Mouse (Mus musculus) forelimb bud, embryonic 11.5 days (tissue): ENCODE data around the gene Tmem253.
"Not testable (repeated sequence)": the region's sequence is repeated elsewhere in the genome, so short reads cannot be mapped to it uniquely, and the experiment has no call there.

Experiments used
- DNase-seq: peaks from one replicate; pipeline ENCODE4 v3.0.0-alpha.2; 2012; ENCODE audit warnings: low read depth, low spot score

Gene Tmem253

GRCm38 (mm10) chr14:52021568-52022212 is 6.2 kb downstream of the Tmem253 start:
- no peak for DNase-seq

- no peak for DNase-seq
Measured at GRCm38 (mm10) chr14:52022244-52022708, 6.8 kb downstream of the Tmem253 start.

- DNase-seq = peak; percentile 85
Measured at GRCm38 (mm10) chr14:52022709-52023459, 7.4 kb downstream of the Tmem253 start.

GRCm38 (mm10) chr14:52024133-52024532 is 8.7 kb downstream of the Tmem253 start:
- DNase-seq = no peak

- no peak for DNase-seq
Measured at GRCm38 (mm10) chr14:52026342-52026741, 10.9 kb downstream of the Tmem253 start.

- no peak for DNase-seq
Measured at GRCm38 (mm10) chr14:52035926-52036325, 20.5 kb downstream of the Tmem253 start.

- DNase-seq = no peak
Measured at GRCm38 (mm10) chr14:52039332-52039731, 23.9 kb downstream of the Tmem253 start.

GRCm38 (mm10) chr14:52042359-52042758 is 26.9 kb downstream of the Tmem253 start, which contains the start of gene Olfr221:
Olfr221 (minus strand) TSS chr14:52042459.
- DNase-seq = not testable (repeated sequence)

GRCm38 (mm10) chr14:52043446-52043845 is 28.0 kb downstream of the Tmem253 start:
- DNase-seq = no peak

- DNase-seq = peak; percentile 56
Measured at GRCm38 (mm10) chr14:52044901-52045678, 29.6 kb downstream of the Tmem253 start.

GRCm38 (mm10) chr14:52045966-52046565 is 30.6 kb downstream of the Tmem253 start:
- no peak for DNase-seq

- not testable (repeated sequence) for DNase-seq
Measured at GRCm38 (mm10) chr14:52052720-52053119, 37.3 kb downstream of the Tmem253 start.

GRCm38 (mm10) chr14:52059982-52060381 is 44.5 kb downstream of the Tmem253 start:
- no peak for DNase-seq

- DNase-seq = no peak
Measured at GRCm38 (mm10) chr14:52060800-52061199, 45.3 kb downstream of the Tmem253 start.

GRCm38 (mm10) chr14:52061798-52062197 is 46.3 kb downstream of the Tmem253 start:
- no peak for DNase-seq

GRCm38 (mm10) chr14:52066135-52066534 is 50.7 kb downstream of the Tmem253 start:
- no peak for DNase-seq
